Mouse (Mus musculus) forebrain, embryonic 15.5 days (tissue): ENCODE results near the gene Gabrg3. TPM values are rescaled to one million over a fixed set of nuclear protein-coding genes. Genes with fewer than 3 reads are reported as not detected.

Experiments
- ATAC-seq: fragments of 200-750 bp; cut with Nextera tagmentation; replicated peaks from 2 replicates; pipeline ENCODE4 v1.8.0; 2017; ENCODE audit warnings: mild to moderate bottlenecking, moderate TSS enrichment, moderate library complexity
- H3K27ac ChIP-seq: fragments of 300-500 bp; sonication (generic); replicated peaks from 2 replicates; pipeline ENCODE4 v1.5.1; 2015; ENCODE audit warnings: mild to moderate bottlenecking, inconsistent platforms
- H3K27me3 ChIP-seq: fragments of 300-500 bp; sonication (generic); 2 replicates; pipeline ENCODE4 v1.6.1; 2015; ENCODE audit warnings: inconsistent platforms
- H3K36me3 ChIP-seq: fragments of 300-500 bp; sonication (generic); 2 replicates; pipeline ENCODE4 v1.6.1; 2015; ENCODE audit warnings: mild to moderate bottlenecking, inconsistent platforms
- H3K4me1 ChIP-seq: fragments of 300-500 bp; sonication (generic); 2 replicates; pipeline ENCODE4 v1.6.1; 2015; ENCODE audit warnings: inconsistent platforms
- H3K4me2 ChIP-seq: fragments of 300-500 bp; sonication (generic); replicated peaks from 2 replicates; pipeline ENCODE4 v1.6.1; 2015; ENCODE audit warnings: mild to moderate bottlenecking, inconsistent platforms
- H3K4me3 ChIP-seq: fragments of 300-500 bp; sonication (generic); 2 replicates; pipeline ENCODE4 v1.5.1; 2015; ENCODE audit warnings: mild to moderate bottlenecking, inconsistent platforms
- H3K9ac ChIP-seq: fragments of 300-500 bp; sonication (generic); replicated peaks from 2 replicates; pipeline ENCODE4 v1.6.1; 2015; ENCODE audit warnings: mild to moderate bottlenecking, inconsistent platforms
- H3K9me3 ChIP-seq: fragments of 300-500 bp; sonication (generic); 2 replicates; pipeline ENCODE4 v1.6.1; 2016; ENCODE audit warnings: inconsistent platforms
- WGBS: fragments of 180-500 bp; shearing (Covaris S2); methylation state at CpG from one replicate; pipeline ENCODE4 v1.1.7; 2015; ENCODE audit warnings: mixed read lengths; 5-methylcytosine and 5-hydroxymethylcytosine counted together
- polyA plus RNA-seq: library from polyadenylated mRNA; unstranded; fragments of >200 nt; fragmentation: Nextera tagmentation; extraction: Ambion mirVana; gene quantifications from 2 replicates; pipeline ENCODE4 v1.2.1, GENCODE M21; 2015

Gabrg3 gene
- polyA plus RNA-seq, 1 experiment from 2014 or later, result 4.7 TPM

GRCm38 (mm10) chr7:56779122-56779521 lies 607.9 kb downstream of the Gabrg3 start:
- H3K4me3 ChIP-seq, result no peak overlapping the region
- H3K36me3 ChIP-seq, result no peaks in the 10 kb centered on the region
- H3K9ac ChIP-seq, result no peak overlapping the region
- no peaks in the 10 kb centered on the region for H3K9me3 ChIP-seq
- H3K27me3 ChIP-seq, result no peaks in the 10 kb centered on the region
- H3K4me1 ChIP-seq, result no peaks in the 10 kb centered on the region
- peak overlapping the region; percentile 63 for H3K27ac ChIP-seq
- no peak overlapping the region for H3K4me2 ChIP-seq
- peak; percentile 83 for ATAC-seq
- WGBS, result 59% methylated on average over 1 of the region's 1 CpGs

- WGBS, result 57% methylated on average over 4 of the region's 4 CpGs
- no peak overlapping the region for H3K9ac ChIP-seq
- H3K27ac ChIP-seq, result no peak overlapping the region
- ATAC-seq, result no peak
- H3K27me3 ChIP-seq, result no peaks in the 10 kb centered on the region
- H3K36me3 ChIP-seq, result no peaks in the 10 kb centered on the region
- H3K4me3 ChIP-seq, result no peak overlapping the region
- H3K4me2 ChIP-seq, result no peak overlapping the region
- no peaks in the 10 kb centered on the region for H3K9me3 ChIP-seq
- H3K4me1 ChIP-seq, result peaks cover 8% of the 10 kb centered on the region; the same call in 1 of the 2 replicates
These were observed 618.8 kb downstream of the Gabrg3 start for GRCm38 (mm10) chr7:56768216-56768615.

- Histone ChIP-seq H3K36me3 (no peaks in the 10 kb centered on the region), H3K4me3 (no peak overlapping the region), H3K27ac (no peak overlapping the region), H3K27me3 (no peaks in the 10 kb centered on the region), H3K9ac (no peak overlapping the region), H3K4me2 (no peak overlapping the region), H3K9me3 (no peaks in the 10 kb centered on the region), H3K4me1 (peaks cover 8% of the 10 kb centered on the region; the same call in 1 of the 2 replicates)
- ATAC-seq, result no peak
- 80% methylated on average over 1 of the region's 1 CpGs for WGBS
These were observed 619.2 kb downstream of the Gabrg3 start for GRCm38 (mm10) chr7:56767796-56768195.

- Histone ChIP-seq H3K36me3 (no peaks in the 10 kb centered on the region), H3K9ac (no peak overlapping the region), H3K27me3 (no peaks in the 10 kb centered on the region), H3K27ac (0 out of 2 replicates have a peak overlapping the region, but pooled peaks have one; percentile 0), H3K4me3 (no peak overlapping the region), H3K4me1 (peaks cover 8% of the 10 kb centered on the region; the same call in 1 of the 2 replicates), H3K9me3 (no peaks in the 10 kb centered on the region), H3K4me2 (no peak overlapping the region)
- peak; percentile 83 for ATAC-seq
- 8% methylated on average over 10 of the region's 10 CpGs for WGBS
These were observed 621.2 kb downstream of the Gabrg3 start for GRCm38 (mm10) chr7:56765612-56766445.

GRCm38 (mm10) chr7:56729225-56729624 lies 657.8 kb downstream of the Gabrg3 start:
- Histone ChIP-seq H3K4me3 (no peak overlapping the region), H3K27me3 (no peaks in the 10 kb centered on the region), H3K36me3 (no peaks in the 10 kb centered on the region), H3K9me3 (no peaks in the 10 kb centered on the region), H3K4me1 (no peaks in the 10 kb centered on the region), H3K4me2 (no peak overlapping the region), H3K9ac (no peak overlapping the region), H3K27ac (no peak overlapping the region)
- no peak for ATAC-seq
- WGBS, result 76% methylated on average over 6 of the region's 6 CpGs

Other genes with a start within 250 kb of the Gabrg3 start
- 34.2 and 34.9 TPM in 2 replicates for gene Gabrb3, start 32.5 kb upstream of the Gabrg3 start, polyA plus RNA-seq
- gene Gabra5, start 122.9 kb upstream of the Gabrg3 start, polyA plus RNA-seq, result 23.1 and 29.5 TPM in 2 replicates